Mouse (Mus musculus): ENCODE results near the gene Smg6.

DNA sequence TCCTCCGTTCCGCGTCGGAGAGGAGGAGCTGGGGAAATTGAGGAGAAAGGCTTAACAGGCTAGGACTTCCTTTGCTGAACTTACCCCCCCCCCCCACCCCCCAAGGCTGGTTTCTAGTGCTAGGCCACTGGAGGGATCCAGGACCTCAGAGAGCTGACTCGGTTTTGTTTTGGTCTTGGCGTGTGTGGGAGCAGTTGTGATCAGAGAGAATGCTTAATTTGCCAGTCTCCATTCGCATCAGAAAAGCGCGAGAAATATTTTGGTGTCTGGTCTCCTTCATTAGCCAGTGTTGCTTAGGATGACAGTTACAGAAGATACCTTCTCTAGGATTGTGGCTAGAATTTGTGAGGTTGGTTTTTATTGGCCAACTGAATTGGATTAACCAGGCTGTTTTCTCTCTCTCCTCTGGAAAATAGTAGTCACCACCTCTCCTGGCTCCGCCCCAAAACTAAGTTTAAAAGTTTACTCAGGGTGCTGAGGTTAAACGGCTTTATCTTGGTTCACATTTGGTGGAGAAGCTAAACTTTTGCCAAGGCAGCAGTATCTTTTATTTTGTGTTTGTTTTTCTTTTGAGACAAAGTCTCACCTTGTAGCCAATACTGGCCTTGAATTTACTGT is 874 bp downstream of the Smg6 start:
- TF ChIP-seq CTCF (IDR thresholded peaks at IDR 0.05; ENCODE audit: low read depth), result no peak
- no peak for TF ChIP-seq EP300 (IDR thresholded peaks at IDR 0.05; ENCODE audit: low read depth)
